Mouse (Mus musculus) heart, postnatal 0 days (tissue): ENCODE data around the gene Fnbp1. TPM values are rescaled to one million over a fixed set of nuclear protein-coding genes. Genes with fewer than 3 reads are reported as not detected.

Experiments
- ATAC-seq: fragments of 200-750 bp; cut with Nextera tagmentation; 2 replicates; pipeline ENCODE4 v1.8.0; 2017; ENCODE audit warnings: low read depth, moderate number of reproducible peaks, moderate library complexity; ENCODE audit not compliant: insufficient read depth
- DNase-seq: peaks from one replicate; pipeline ENCODE4 v3.0.0-alpha.2; 2016; ENCODE audit warnings: low spot score
- H3K27ac ChIP-seq: fragments of 300-500 bp; sonication (generic); 2 replicates; pipeline ENCODE4 v1.5.1; 2014; ENCODE audit warnings: low read depth, mild to moderate bottlenecking
- H3K27me3 ChIP-seq: fragments of 300-500 bp; sonication (generic); 2 replicates; pipeline ENCODE4 v1.6.1; 2014; ENCODE audit warnings: low read length, mixed read lengths; ENCODE audit not compliant: control insufficient read depth, insufficient read depth
- H3K36me3 ChIP-seq: fragments of 300-500 bp; sonication (generic); replicated peaks from 2 replicates; pipeline ENCODE4 v1.6.1; 2014; ENCODE audit warnings: low read length, mixed read lengths; ENCODE audit not compliant: control insufficient read depth, insufficient read depth
- H3K4me1 ChIP-seq: fragments of 300-500 bp; sonication (generic); 2 replicates; pipeline ENCODE4 v1.6.1; 2014; ENCODE audit warnings: antibody characterized with exemption; ENCODE audit not compliant: control insufficient read depth, insufficient read depth
- H3K4me2 ChIP-seq: fragments of 300-500 bp; sonication (generic); 2 replicates; pipeline ENCODE4 v1.6.1; 2014; ENCODE audit warnings: low read depth, mild to moderate bottlenecking, low read length, moderate library complexity
- H3K4me3 ChIP-seq: fragments of 300-500 bp; sonication (generic); 2 replicates; pipeline ENCODE4 v1.5.1; 2014; ENCODE audit warnings: low read depth, low read length
- H3K9ac ChIP-seq: fragments of 300-500 bp; sonication (generic); replicated peaks from 2 replicates; pipeline ENCODE4 v1.6.1; 2014; ENCODE audit warnings: low read depth, low read length, mixed read lengths
- H3K9me3 ChIP-seq: fragments of 300-500 bp; sonication (generic); replicated peaks from 2 replicates; pipeline ENCODE4 v1.6.1; 2016; ENCODE audit warnings: low read length; ENCODE audit not compliant: control insufficient read depth
- CTCF ChIP-seq: IDR thresholded peaks from 2 replicates; pipeline ENCODE4 v1.5.1; 2016; ENCODE audit warnings: antibody characterized with exemption, control low read depth, low read depth
- EP300 ChIP-seq: IDR thresholded peaks from 2 replicates; pipeline ENCODE4 v1.6.1; 2016; ENCODE audit warnings: antibody characterized with exemption, low read depth
- WGBS: fragments of 180-500 bp; shearing (Covaris S2); extraction: QIAGEN DNeasy Blood & Tissue Kit; methylation state at CpG from one replicate; pipeline ENCODE4 v1.1.7; 2014; 5-methylcytosine and 5-hydroxymethylcytosine counted together
- polyA plus RNA-seq: library from polyadenylated mRNA; unstranded; fragments of >200 nt; fragmentation: Nextera tagmentation; extraction: Ambion mirVana; gene quantifications from 2 replicates; pipeline ENCODE4 v1.2.1, GENCODE M21; 2015
- total RNA-seq: library from RNA; depleted of rRNA; stranded (reverse); fragments of >200 nt; gene quantifications from 2 replicates; pipeline ENCODE4 v1.2.3, GENCODE M21; 2014; ENCODE audit warnings: low replicate concordance

Gene Fnbp1
- total and polyA plus RNA-seq, 2 experiments from 2014 or later = 6.4 to 11.4 TPM

DNA sequence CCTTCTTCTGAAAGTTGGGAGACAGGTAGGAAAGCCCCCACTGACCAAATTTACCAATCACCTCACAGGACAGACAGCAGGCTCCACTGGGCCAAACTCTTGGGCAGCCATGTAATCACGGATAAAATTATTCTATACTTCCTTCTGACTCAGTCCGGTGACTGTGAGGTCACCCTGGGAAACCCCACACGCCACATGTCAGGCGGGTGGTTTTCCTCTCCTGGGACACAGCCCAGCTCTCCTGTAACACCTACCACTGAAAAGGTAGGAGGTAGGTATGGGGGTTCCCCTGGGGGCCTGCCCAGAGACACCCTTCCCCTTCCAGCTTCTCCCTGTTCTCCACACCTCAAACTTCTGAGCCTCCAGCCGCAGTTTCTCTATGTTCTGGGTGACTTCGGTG, 105.0 kb downstream of the Fnbp1 start:
- Histone ChIP-seq H3K4me3 (no peak overlapping the region), H3K9me3 (no peaks in the 10 kb centered on the region), H3K4me1 (no peaks in the 10 kb centered on the region), H3K36me3 (peaks cover 92% of the 10 kb centered on the region), H3K9ac (no peak overlapping the region), H3K27me3 (no peaks in the 10 kb centered on the region), H3K4me2 (no peak overlapping the region), H3K27ac (no peak overlapping the region)
- no peak for ATAC-seq
- DNase-seq = no peak
- WGBS = 88% methylated on average over 6 of the region's 6 CpGs
- TF ChIP-seq CTCF (no peak), EP300 (no peak)

- DNase-seq (no peak), ATAC-seq (no peak)
- 90% methylated on average over 7 of the region's 7 CpGs for WGBS
- TF ChIP-seq CTCF = no peak
- TF ChIP-seq EP300 = no peak
- Histone ChIP-seq H3K4me3 (no peak overlapping the region), H3K9me3 (no peaks in the 10 kb centered on the region), H3K4me2 (no peak overlapping the region), H3K27me3 (no peaks in the 10 kb centered on the region), H3K36me3 (peaks cover 85% of the 10 kb centered on the region), H3K27ac (no peak overlapping the region), H3K4me1 (no peaks in the 10 kb centered on the region), H3K9ac (no peak overlapping the region)
Measured at GRCm38 (mm10) chr2:31031972-31032371, 109.8 kb downstream of the Fnbp1 start.

DNA sequence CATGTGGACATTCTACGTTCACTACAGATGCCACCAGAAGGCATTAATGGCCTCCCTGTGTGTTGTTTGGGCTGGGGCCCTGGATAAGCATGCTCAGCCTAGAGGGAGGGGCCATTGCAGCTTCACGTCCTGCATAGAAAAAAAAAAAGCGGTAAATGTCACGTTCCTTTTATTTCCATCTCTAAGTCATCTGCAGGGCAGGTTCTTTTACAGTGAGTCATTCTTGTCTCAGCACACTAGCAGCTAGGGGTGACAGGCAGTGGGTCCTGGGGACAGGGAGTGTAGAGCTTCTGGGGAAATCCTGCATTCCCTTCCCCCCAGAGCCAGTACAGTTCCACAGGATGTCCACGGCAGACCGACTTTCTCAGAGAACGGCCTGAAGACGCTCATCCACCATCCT, 115.2 kb downstream of the Fnbp1 start:
- 26% methylated on average over 8 of the region's 8 CpGs for WGBS
- Histone ChIP-seq H3K36me3 (peaks cover 49% of the 10 kb centered on the region), H3K27me3 (no peaks in the 10 kb centered on the region), H3K9me3 (no peaks in the 10 kb centered on the region), H3K27ac (peak overlapping the region; percentile 64), H3K4me1 (no peaks in the 10 kb centered on the region), H3K4me3 (no peak overlapping the region), H3K4me2 (no peak overlapping the region), H3K9ac (no peak overlapping the region)
- ATAC-seq (peak; percentile 34; the same call in 1 of the 2 replicates), DNase-seq (peak; percentile 24)
- no peak for TF ChIP-seq EP300
- no peak for TF ChIP-seq CTCF

DNA sequence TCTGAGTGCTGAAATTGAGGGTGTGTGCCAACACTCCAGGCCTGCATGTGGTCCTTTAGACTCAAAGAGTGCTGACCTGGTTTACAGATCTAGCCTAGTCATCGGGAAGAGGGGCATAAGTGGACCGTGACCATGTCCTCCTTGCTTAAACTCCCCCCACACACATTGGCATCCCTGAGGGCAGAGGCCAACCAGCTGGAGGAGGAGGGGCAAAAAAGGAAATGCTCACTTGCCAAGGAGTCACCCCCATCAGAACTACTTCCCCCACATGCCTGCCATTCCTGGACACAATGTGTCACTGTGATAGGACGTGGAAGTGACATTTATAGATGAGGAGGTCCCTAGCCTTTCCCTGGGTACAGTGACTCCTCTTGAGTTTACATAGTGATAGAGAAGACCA, 116.3 kb downstream of the Fnbp1 start:
- Histone ChIP-seq H3K27ac (peak overlapping the region; percentile 64), H3K27me3 (no peaks in the 10 kb centered on the region), H3K4me3 (no peak overlapping the region), H3K4me2 (no peak overlapping the region), H3K9me3 (no peaks in the 10 kb centered on the region), H3K4me1 (no peaks in the 10 kb centered on the region), H3K36me3 (peaks cover 49% of the 10 kb centered on the region), H3K9ac (no peak overlapping the region)
- ATAC-seq (peak; percentile 61), DNase-seq (peak; percentile 67)
- no peak for TF ChIP-seq CTCF
- 38% methylated on average over 3 of the region's 3 CpGs for WGBS

DNA sequence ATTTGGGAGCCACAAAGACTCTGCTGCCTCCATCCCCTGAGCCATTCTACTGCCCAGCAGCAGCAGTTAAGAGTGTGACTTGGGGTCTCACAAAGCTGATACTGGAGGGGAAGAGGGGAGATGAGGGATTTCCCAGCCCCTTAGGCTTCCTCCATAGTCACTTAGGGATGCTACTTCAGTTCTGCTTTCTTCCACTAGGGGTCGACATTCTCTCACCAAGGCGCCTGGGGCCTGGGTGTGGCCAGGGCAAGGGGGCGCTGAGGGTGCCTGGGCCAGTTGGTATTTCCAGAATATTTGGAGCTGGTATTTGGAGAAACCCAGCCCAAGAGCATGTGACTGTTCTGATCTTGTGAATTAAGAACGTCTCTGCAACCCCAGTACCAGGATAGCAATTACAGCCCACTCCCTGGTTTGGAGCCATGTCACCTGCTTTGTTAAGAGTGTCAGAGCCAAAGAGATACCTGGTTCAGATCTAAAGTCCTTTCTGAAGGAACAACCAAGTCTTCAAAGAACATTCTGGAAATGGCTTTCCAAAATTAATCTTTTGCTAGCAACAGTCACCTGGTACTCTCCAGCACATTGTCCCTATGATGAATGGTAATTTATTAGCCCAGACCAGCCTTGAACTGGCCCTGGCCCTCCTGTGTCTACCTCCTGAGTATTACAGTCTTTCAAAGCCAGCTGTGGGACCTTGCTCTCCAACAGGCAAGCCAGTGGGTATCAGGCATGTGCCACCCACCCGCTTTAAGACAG, 117.0 kb downstream of the Fnbp1 start:
- no peak overlapping the region for H3K4me3 ChIP-seq
- TF ChIP-seq CTCF (peak; percentile 88), EP300 (no peak)
- H3K27me3 ChIP-seq = no peaks in the 10 kb centered on the region
- WGBS = 31% methylated on average over 5 of the region's 5 CpGs
- no peaks in the 10 kb centered on the region for H3K4me1 ChIP-seq
- H3K9me3 ChIP-seq = no peaks in the 10 kb centered on the region
- peaks cover 49% of the 10 kb centered on the region for H3K36me3 ChIP-seq
- DNase-seq (peak; percentile 57), ATAC-seq (peak; percentile 31; the same call in 1 of the 2 replicates)
- peak overlapping the region; percentile 64 for H3K27ac ChIP-seq
- H3K9ac ChIP-seq = no peak overlapping the region
- H3K4me2 ChIP-seq = no peak overlapping the region

GRCm38 (mm10) chr2:31023940-31024339, 117.9 kb downstream of the Fnbp1 start:
- WGBS = 70% methylated on average over 5 of the region's 5 CpGs
- Histone ChIP-seq H3K27me3 (no peaks in the 10 kb centered on the region), H3K4me1 (no peaks in the 10 kb centered on the region), H3K27ac (no peak overlapping the region), H3K4me2 (no peak overlapping the region), H3K4me3 (no peak overlapping the region), H3K36me3 (peaks cover 55% of the 10 kb centered on the region), H3K9me3 (no peaks in the 10 kb centered on the region), H3K9ac (no peak overlapping the region)
- DNase-seq (no peak), ATAC-seq (no peak)
- TF ChIP-seq EP300 (no peak), CTCF (no peak)
